13 mouse cellular contexts compared by ENCODE assay signal in the genomic region with DNA sequence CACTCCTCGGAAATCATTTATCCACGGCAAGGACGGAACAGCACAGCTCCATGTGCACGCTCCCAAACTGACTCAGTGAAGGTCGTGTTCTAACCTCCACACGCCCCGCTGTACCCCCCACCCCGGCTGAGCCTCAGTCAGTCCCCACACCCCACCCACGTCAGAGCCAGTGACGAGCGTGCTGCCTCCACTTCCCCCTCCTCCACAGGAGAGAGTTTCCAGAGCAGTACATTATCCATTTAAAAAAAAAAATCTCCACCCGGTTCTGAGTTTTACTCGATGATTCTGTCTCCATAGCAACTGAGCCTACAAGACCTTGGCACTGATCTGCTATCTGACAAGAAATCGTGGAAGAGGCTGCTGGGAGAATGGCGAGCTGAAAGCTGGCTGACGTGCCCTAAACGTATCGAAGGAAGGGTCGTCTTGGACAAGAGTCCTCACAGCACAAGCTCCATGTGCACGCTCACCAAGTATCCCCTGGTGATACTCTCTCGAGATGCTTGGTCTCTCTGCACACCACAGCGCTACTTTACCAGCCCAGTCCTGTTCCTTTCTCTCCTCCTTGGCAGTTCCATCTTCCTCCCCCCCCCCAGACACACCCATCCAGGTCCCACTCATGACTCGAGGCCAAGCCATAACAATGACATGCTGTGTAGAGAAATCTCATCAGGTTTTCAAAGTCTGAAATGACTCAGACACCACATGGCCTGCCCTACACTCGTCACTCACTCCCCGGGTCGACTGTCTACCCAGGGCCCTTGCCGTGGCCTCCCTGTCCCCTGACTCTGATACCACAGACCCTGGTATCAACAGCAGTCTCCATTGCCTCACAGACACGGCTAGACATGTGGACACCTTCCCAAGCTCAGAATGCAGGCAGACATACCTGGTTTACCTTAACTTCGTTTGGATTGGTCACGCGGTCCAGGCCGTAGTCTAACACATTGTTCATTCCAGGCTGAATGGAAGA. TPM values are rescaled to one million over a fixed set of nuclear protein-coding genes. Genes with fewer than 3 reads are reported as not detected.
A peak's percentile ranks its signal among the peaks of the same experiment; 100 is the strongest.
DNase-seq lines count a peak whose midpoint lies in the region; ATAC-seq and TF ChIP-seq lines count a peak whose summit lies in the region.
"Had no signal": no experiment of that assay in that cellular context is flagged by ENCODE, and none has a peak within 500 bp of the region (broad histone marks: within the 10 kb centered on the region; RNA-seq: fewer than 3 reads in every experiment).

No protein-coding gene starts in this region.

- intact Hi-C loops in gastrocnemius, adult 2 months (cut with DNase I) = no loop called here

- 69% methylated on average over 32 of the region's 32 CpGs for WGBS in forebrain, postnatal 0 days
- 94% methylated on average over 32 of the region's 32 CpGs for WGBS in forebrain, embryonic 10.5 days
- 70% methylated on average over 32 of the region's 32 CpGs for WGBS in midbrain, postnatal 0 days
- 51% methylated on average over 32 of the region's 32 CpGs for WGBS in cerebellum, adult 2 months

- no peaks in the 10 kb centered on the region for H3K27me3 ChIP-seq in forebrain, postnatal 0 days (ENCODE audit: insufficient read depth, low read length)
- H3K27me3 ChIP-seq in forebrain, embryonic 10.5 days (ENCODE audit: poor library complexity, severe bottlenecking) = no peaks in the 10 kb centered on the region
- H3K27me3 ChIP-seq in midbrain, postnatal 0 days (ENCODE audit: insufficient read depth, low read length) = no peaks in the 10 kb centered on the region
- no peaks in the 10 kb centered on the region for H3K27me3 ChIP-seq in cerebellum, adult 2 months (ENCODE audit: control insufficient read depth, insufficient read depth, low read length)
- H3K27me3 ChIP-seq: heart, embryonic 15.5 days; neural tube, embryonic 13.5 days had no signal

- no peak overlapping the region for H3K4me3 ChIP-seq in forebrain, postnatal 0 days (ENCODE audit: low read depth, low read length)
- no peak overlapping the region for H3K4me3 ChIP-seq in forebrain, embryonic 10.5 days
- no peak overlapping the region for H3K4me3 ChIP-seq in midbrain, postnatal 0 days (ENCODE audit: low read depth, low read length)
- no peak overlapping the region for H3K4me3 ChIP-seq in gastrocnemius, adult 2 months
- no peak overlapping the region for H3K4me3 ChIP-seq in cerebellum, adult 2 months (replicated peaks; ENCODE audit: insufficient read depth, low read depth, low read length)
- H3K4me3 ChIP-seq: heart, embryonic 15.5 days; neural tube, embryonic 13.5 days had no signal

- no peaks in the 10 kb centered on the region for H3K4me1 ChIP-seq in forebrain, postnatal 0 days (ENCODE audit: insufficient read depth)
- peaks cover 6% of the 10 kb centered on the region; the same call in 1 of the 2 replicates for H3K4me1 ChIP-seq in forebrain, embryonic 10.5 days
- no peaks in the 10 kb centered on the region for H3K4me1 ChIP-seq in midbrain, postnatal 0 days (ENCODE audit: insufficient read depth, low read length)
- no peaks in the 10 kb centered on the region for H3K4me1 ChIP-seq in cerebellum, adult 2 months (ENCODE audit: control insufficient read depth, insufficient read depth, low read length)
- H3K4me1 ChIP-seq: heart, embryonic 15.5 days; neural tube, embryonic 13.5 days had no signal

- no peaks in the 10 kb centered on the region for H3K36me3 ChIP-seq in forebrain, postnatal 0 days (ENCODE audit: insufficient read depth)
- no peaks in the 10 kb centered on the region for H3K36me3 ChIP-seq in forebrain, embryonic 10.5 days (replicated peaks)
- no peaks in the 10 kb centered on the region for H3K36me3 ChIP-seq in midbrain, postnatal 0 days (ENCODE audit: insufficient read depth, low read length)
- H3K36me3 ChIP-seq: heart, embryonic 15.5 days; neural tube, embryonic 13.5 days had no signal

- no peaks in the 10 kb centered on the region for H3K9me3 ChIP-seq in forebrain, postnatal 0 days (ENCODE audit: low read length)
- H3K9me3 ChIP-seq in forebrain, embryonic 10.5 days = no peaks in the 10 kb centered on the region
- H3K9me3 ChIP-seq in midbrain, postnatal 0 days (ENCODE audit: low read length) = no peaks in the 10 kb centered on the region
- H3K9me3 ChIP-seq: heart, embryonic 15.5 days; neural tube, embryonic 13.5 days had no signal

- DNase-seq in forebrain, postnatal 0 days = peak; percentile 71
- DNase-seq in forebrain, embryonic 10.5 days (ENCODE audit: extremely low spot score, low spot score) = no peak
- peak; percentile 22 to 31 for DNase-seq in adrenal gland, adult 18-20 months (ENCODE audit: low spot score in 2 of 2)
- peak; percentile 38 to 75 for DNase-seq in frontal cortex, adult 2 months (ENCODE audit: extremely low spot score in 1 of 2, low spot score in 1 of 2)
- peak; percentile 56 for DNase-seq in midbrain, postnatal 0 days (ENCODE audit: low spot score)
- DNase-seq in testis, postnatal 14 days (ENCODE audit: low spot score) = no peak
- DNase-seq in gastrocnemius, adult 2 months = no peak
- DNase-seq in cerebellum, adult 2 months = no peak
- DNase-seq: B cell, adult 2 months; embryo, embryonic 11 days had no signal

- TF ChIP-seq CTCF in forebrain, postnatal 0 days (IDR thresholded peaks at IDR 0.05; ENCODE audit: low read depth) = no peak
- no peak for TF ChIP-seq CTCF in midbrain, postnatal 0 days (IDR thresholded peaks at IDR 0.05)
- TF ChIP-seq CTCF in gastrocnemius, adult 2 months (IDR thresholded peaks at IDR 0.05) = no peak
- TF ChIP-seq CTCF in cerebellum, adult 2 months (IDR thresholded peaks at IDR 0.05; ENCODE audit: borderline replicate concordance, insufficient read depth, low read depth, low read length) = no peak

- peak overlapping the region; percentile 47 for H3K27ac ChIP-seq in forebrain, postnatal 0 days (ENCODE audit: low read depth, low read length)
- H3K27ac ChIP-seq in forebrain, embryonic 10.5 days = no peak overlapping the region
- 0 out of 2 replicates have a peak overlapping the region, but pooled peaks have one; percentile 2 for H3K27ac ChIP-seq in midbrain, postnatal 0 days (ENCODE audit: low read depth, low read length)
- no peak overlapping the region for H3K27ac ChIP-seq in gastrocnemius, adult 2 months
- no peak overlapping the region for H3K27ac ChIP-seq in cerebellum, adult 2 months (ENCODE audit: insufficient read depth, low read length)
- H3K27ac ChIP-seq: heart, embryonic 15.5 days; macrophage; neural tube, embryonic 13.5 days had no signal

- peak; percentile 87 for ATAC-seq in forebrain, postnatal 0 days
- no peak for ATAC-seq in midbrain, postnatal 0 days (ENCODE audit: low FRiP score)

- H3K9ac ChIP-seq in forebrain, postnatal 0 days = no peak overlapping the region
- no peak overlapping the region for H3K9ac ChIP-seq in midbrain, postnatal 0 days (replicated peaks; ENCODE audit: low read length, poor library complexity, severe bottlenecking)
- H3K9ac ChIP-seq: heart, embryonic 15.5 days; neural tube, embryonic 13.5 days had no signal

- H3K4me2 ChIP-seq in forebrain, postnatal 0 days (ENCODE audit: low read depth) = no peak overlapping the region
- no peak overlapping the region for H3K4me2 ChIP-seq in midbrain, postnatal 0 days (ENCODE audit: low read depth, low read length, poor library complexity, severe bottlenecking)
- H3K4me2 ChIP-seq: heart, embryonic 15.5 days; neural tube, embryonic 13.5 days had no signal

- no peak for TF ChIP-seq POLR2A in cerebellum, adult 2 months (IDR thresholded peaks at IDR 0.05; ENCODE audit: borderline replicate concordance, insufficient read depth, low read length)

RNA-seq across cellular contexts. Expression of a gene that starts 38.7 kb away (rescaled TPM):
- 25.6 and 31.8 TPM in 2 replicates for total RNA-seq in forebrain, postnatal 0 days (2014; rRNA removed)
- polyA plus RNA-seq in forebrain, postnatal 0 days (2015; fragmentation: Nextera tagmentation; extraction: Ambion mirVana) = 12.2 and 15.3 TPM in 2 replicates
- 1.3 and 2.0 TPM in 2 replicates for polyA plus RNA-seq in forebrain, embryonic 10.5 days (2016; fragmentation: Nextera tagmentation; extraction: Ambion mirVana)
- total RNA-seq in adrenal gland, adult 18-20 months (2021) = 1 to 10 TPM; 4.6 to 5.1 TPM
- 19.7 and 24.3 TPM in 2 replicates for polyA plus RNA-seq in frontal cortex, adult 2 months (2012; rRNA removed)
- 33.8 and 42.1 TPM in 2 replicates for total RNA-seq in midbrain, postnatal 0 days (2014; rRNA removed)
- 19.3 and 23.3 TPM in 2 replicates for polyA plus RNA-seq in midbrain, postnatal 0 days (2015; fragmentation: Nextera tagmentation; extraction: Ambion mirVana)
- total RNA-seq in gastrocnemius, adult 2 months (2021) = under 1 TPM; 0.13 to 0.20 TPM
- 5.3 and 6.2 TPM in 2 replicates for polyA plus RNA-seq in cerebellum, adult 2 months (2012; rRNA removed)
- polyA plus RNA-seq: macrophage had no signal

Comparison
In these comparisons a context has a peak if more than half of its experiments do, and no peak if none do; other contexts are left out.
1. DNase-seq: peak in forebrain, postnatal 0 days (single experiment), adrenal gland, adult 18-20 months (2 of 2), frontal cortex, adult 2 months (2 of 2) and midbrain, postnatal 0 days (single experiment); none in forebrain, embryonic 10.5 days (single experiment), testis, postnatal 14 days (single experiment), gastrocnemius, adult 2 months (single experiment) and cerebellum, adult 2 months (0 of 2).
2. H3K27ac ChIP-seq: peak in forebrain, postnatal 0 days (single experiment) and midbrain, postnatal 0 days (single experiment); none in forebrain, embryonic 10.5 days (single experiment), gastrocnemius, adult 2 months (single experiment) and cerebellum, adult 2 months (single experiment).